Mouse (Mus musculus): ENCODE results near the gene Tspan10.

The Tspan10 gene

DNA sequence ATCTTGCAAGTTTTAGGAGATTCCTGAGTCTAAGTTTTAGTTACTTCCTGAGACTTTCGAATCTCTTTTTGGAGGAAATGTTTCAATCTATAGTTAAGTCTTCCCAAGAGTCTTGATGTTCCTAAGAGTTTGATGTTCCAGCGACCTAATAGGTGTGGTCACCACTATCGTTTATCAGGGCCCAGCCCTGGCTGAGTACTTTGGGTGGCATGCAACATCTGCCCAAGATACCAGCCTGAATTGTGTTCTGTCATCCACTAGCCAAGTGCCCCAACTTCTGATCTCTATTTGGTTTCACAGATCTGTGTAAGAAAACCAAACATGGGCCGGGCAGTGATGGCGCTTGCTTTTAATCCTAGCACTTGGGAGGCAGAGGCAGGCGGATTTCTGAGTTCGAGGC is 13.0 kb downstream of the Tspan10 start:
- DNase-seq (ENCODE audit: low spot score), result no peak

DNA sequence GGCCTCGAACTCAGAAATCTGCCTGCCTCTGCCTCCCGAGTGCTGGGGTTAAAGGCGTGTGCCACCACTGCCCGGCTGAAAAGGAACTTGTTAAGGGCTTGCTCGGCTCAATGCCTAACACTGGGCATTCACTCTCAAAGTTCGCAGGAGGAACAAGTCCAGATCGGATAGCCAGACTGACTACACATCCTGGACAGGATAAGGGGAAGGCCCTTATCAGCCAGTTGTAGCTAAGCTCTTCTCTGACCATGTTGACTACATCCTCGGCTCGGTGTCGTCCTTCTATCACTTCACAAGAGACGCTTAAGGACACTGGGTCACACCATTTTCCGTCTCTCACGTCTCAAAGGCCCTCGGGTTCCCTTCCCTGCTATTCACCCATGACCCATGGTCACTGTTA is 14.9 kb downstream of the Tspan10 start:
- no peak for DNase-seq (ENCODE audit: low spot score)

DNA sequence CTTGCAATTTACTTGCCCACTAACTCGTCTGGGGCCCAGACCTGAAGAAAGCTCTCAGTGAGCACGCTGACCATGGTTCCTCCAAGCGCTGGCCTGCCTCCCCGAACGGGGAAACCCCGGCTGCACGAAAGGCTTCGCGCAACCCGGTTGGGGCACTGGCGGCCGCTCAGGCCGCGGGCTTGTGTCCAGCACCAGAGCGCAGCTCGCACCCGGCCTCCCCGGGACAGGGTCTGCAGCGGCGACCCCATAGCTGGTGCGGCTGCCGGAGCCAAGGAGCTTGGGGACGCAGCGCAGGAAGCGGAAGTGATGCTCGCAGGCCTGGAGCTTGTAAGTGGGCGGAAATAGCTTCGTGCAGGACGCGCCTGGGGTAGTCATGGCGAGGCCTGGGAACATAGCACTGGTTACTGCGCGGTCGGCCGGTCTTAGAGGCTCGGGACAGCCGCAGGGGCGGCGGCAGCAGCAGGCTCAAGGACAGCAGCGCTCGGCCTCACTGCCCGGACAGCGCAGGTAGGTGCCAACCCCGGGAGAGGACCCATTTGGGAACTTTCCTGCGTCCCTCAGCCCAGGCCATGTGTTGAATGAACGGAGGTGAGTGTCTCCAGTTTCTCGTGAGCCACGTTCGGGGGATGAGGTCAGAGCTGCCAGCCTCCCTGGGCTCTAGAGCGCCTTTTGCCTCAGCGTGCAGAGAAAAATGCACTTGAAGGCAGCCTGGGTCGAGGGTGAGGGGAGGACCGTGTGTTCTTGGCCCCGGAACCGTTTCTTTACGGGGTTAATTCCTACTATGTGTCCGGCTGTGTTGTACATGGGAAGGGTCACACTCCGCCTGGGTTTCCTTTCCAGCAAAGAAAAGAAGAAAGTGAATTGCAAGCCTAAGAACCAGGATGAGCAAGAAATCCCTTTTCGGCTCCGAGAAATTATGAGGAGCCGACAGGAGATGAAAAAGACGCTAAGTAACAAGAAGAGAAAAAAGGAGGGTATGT is 15.6 kb downstream of the Tspan10 start, which contains the start of the genes Oxld1 and Ccdc137:
Oxld1 (minus strand) TSS at position 297 of the 980 bp plus-strand sequence.
Ccdc137 (plus strand) TSS at position 344 of the 980 bp plus-strand sequence.
- peak; percentile 76 for DNase-seq (ENCODE audit: low spot score)

DNA sequence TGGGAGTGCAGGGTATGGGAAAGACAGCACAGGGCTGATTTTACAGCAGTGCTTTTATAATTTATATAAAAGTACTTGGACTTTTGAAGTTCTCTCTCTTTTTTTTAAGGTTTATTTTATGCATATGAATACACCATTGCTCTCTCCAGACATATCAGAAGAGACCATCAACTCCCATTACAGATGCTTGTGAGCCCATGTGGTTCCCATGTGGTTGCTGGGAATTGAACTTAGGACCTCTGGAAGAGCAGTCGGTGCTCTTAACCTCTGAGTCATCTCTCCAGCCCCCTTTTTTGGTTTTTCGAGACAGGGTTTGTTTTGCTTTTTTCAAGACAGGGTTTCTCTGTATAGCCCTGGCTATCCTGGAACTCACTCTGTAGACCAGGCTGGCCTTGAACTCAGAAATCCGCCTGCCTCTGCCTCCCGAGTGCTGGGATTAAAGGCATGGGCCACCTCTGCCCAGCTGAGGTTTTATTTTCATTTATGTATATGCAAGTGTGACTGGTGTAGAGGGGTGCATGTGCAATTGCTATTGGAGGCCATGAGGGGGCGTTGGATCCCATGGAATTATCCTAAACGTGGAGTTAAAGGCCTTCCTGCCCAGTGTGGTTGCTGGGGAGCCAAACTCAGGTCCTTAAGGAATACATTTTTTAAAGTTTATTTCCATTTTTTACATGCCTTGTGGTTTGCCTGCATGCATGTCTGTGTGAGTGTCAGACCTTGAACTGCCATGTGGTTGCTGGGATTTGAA is 16.6 kb downstream of the Tspan10 start:
- DNase-seq (ENCODE audit: low spot score), result no peak

DNA sequence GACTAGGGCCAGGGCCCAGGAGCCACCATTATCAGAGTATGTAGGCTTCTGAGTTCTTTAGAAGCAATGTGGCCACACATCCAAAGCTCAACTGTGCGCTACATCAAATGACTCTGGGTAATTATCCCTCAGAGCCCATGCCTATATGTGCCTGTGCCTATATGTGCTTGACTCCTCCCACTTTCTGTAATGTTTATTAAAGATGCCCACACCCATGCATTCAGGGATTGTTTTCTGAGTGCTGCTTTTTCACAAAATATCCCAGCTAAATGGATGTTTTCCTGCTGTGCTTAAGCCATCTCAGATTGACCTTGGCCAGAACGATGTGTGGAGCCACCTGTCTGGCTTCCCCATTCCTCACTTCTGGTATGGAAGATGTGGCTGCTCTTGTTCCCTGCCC is 21.1 kb downstream of the Tspan10 start:
- no peak for DNase-seq (ENCODE audit: low spot score)

DNA sequence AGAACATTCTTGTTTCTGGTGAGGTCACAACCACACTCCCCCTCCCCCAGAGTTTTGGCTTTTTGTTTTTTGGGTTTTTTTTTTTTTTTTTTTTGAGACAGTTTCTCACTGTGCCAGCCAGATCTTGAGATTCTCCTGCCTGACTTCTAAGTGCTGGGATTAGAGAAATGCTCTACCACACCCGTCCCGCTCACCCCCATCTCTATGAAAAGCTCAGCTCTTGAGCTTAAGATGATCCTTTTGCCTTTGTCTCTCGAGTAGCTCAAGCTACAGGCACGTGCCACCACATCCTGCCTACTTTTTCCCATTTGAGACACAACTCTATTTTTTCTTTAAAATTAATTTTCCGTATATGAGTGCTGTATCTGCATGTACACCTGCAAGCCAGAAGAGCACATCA is 21.9 kb downstream of the Tspan10 start:
- DNase-seq (ENCODE audit: low spot score), result no peak

DNA sequence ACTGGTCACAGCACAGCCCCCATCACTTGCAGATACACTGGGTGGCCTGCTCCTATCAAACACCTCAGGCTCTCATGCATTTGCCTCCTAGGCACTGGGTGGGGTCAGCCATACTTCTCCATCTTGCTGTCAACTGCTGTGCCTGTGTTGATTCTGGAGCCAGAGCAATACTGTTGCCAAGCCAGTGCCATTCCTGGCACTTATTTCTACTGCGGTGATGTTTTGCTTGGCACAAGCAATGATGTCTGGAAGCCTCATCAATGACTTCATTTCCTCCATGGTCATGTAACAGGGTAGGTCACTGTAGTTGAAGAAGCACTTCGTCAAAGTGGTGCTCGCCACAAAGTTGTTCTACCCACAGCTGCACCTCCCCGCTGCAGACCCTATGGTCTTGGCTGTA is 23.1 kb downstream of the Tspan10 start:
- DNase-seq (ENCODE audit: low spot score), result no peak

DNA sequence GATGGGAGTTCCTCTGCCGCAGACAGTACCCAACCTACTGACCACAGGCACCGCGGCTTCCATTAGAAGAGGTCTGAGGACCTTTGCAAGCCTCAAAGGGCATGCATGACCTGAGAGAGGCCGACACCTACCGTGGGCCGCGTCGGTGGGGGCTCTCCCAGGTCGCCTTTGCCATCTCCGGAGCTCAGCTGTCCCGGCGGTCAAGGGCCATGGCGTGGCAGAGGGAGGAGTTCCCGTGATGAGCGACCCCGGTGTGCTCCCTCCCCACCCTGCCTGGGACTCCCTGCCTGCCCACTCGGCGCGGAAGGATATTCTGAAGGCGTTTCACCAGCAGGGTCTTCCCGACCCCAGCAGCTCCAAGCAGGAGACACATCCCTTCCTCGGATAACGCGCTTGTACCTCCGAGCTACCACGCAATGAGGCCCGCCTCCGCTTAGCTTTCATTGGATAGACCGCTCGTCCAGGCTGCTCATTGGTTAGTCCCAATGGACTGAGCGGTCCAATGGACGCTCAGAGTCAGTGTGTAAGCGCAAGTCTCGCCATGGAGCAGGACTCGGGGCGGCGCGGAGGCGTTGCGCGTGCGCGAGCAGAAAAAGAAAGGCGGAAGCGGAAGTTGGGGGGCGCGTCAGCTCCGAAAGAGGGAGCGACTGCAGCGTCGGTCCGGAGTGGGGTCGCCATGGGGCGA is 24.7 kb downstream of the Tspan10 start, which contains the start of gene Arl16:
Arl16 (minus strand) TSS at position 557 of the 685 bp plus-strand sequence.
- DNase-seq (ENCODE audit: low spot score), result peak; percentile 93

DNA sequence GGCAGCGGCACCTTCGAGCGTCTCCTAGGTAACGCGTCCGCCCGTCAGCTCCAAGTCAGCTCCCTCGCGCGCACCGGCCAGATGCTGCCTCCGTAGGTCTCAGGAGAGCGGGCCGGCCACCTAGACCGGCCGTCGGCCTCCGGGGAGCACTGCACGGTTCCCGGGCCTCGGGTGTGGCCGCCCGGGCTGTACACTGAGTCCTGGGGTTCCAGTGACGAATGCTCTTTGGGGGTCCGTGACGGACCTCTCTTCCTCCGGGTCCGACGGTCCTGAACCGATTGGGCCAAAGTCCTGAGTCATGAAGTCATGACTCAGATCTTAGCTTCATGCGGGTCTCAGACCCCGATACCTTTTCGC is 25.3 kb downstream of the Tspan10 start:
- no peak for DNase-seq (ENCODE audit: low spot score)

DNA sequence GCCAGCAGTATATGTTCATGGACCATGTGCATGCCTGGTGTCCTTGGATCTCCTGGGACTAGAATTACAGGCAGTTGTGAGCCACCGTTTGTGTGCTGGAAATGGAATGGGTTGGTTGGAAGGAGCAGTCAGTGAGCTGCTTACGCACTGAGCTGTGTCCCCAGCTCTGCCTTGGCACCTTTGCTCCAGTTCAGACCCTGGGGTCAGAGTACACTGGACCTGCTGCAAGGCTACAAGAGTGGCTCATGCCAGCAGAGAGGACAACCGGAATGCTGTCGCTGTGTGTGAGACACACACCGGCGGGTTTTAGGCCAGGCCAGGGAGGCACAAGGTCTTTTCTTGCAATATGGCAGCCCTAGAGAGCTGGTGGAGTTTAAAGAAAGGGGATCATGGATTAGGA is 29.6 kb downstream of the Tspan10 start:
- no peak for DNase-seq (ENCODE audit: low spot score)

DNA sequence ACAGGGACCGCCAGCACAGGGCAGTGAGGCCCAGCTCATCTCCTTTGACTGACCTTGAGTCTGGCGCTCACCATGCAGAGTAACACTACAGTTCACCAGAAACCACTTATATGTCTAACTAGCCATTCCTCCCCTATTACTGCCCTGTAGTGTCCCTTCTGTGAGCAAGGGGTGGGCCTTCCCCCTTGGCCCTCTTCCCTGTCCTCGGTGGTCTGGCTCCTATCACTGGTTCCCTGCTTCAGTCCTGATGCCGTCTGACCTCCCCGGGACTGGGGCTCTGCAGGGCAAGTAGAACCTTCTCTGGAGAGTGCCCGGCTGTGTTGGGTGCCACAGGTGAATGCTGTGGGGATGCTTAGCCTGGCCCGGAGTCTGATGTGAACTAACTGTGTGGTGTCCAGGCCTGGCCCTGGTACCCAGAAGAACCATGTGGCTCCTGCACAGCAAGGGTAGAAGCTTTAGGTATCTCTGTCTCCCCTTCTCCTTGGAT is 41.0 kb downstream of the Tspan10 start:
- no peak for DNase-seq (ENCODE audit: low spot score)

DNA sequence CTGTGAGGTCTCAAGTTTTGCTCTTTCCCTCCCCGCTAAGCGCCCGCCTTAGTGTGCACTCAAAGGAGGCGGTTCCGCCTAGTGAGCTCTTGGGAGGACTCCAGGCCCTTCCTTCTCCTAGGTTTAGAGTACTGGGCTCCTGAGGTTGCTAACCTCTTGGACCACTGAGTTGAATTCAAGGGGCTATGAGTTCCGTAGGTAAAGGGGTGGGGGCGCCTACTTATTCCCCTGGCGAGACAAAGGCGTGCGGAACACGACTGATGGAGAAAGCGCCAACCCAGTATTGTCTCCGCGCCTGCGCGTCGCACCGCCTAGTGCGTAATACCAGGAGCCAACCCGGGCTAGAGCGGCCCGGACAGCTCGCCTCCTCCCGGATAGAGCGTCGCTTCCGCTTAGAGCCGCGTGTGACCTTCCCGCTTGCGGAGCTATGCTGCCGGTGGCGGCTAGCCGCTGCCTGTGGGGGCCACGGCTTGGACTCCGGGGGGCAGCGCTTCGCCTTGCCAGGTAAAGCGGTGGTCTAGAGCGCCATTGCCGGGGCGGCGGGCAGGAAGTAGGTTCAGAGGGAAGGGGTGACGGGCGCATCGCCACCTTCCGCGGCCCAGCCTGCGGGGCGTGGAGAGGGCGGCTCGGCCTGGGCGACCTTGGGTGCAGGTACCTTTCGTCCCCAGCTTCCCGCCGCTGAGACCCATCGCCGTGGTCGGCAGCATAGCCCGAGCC is 42.0 kb downstream of the Tspan10 start, which contains the start of gene Mrpl12:
Mrpl12 (plus strand) TSS at position 349 of the 717 bp plus-strand sequence.
- DNase-seq (ENCODE audit: low spot score), result peak; percentile 88

DNA sequence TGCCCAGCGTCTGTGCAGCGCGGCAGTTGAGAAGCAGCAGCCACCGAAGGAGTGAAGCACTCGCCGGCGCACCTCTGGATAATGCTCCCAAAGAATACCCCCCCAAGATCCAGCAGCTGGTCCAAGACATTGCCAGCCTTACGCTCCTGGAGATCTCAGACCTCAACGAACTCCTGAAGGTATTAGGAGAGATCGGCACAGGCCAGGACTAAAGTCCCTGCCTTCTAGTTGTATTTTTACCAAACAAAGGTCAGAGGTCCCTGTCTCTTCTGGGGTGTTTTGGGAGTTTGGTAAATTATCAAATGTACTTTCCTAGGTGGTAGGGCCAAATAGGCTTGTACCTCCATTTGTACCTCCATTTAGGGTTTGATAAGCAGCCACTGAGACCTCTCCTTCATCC is 42.8 kb downstream of the Tspan10 start:
- DNase-seq (ENCODE audit: low spot score), result no peak

DNA sequence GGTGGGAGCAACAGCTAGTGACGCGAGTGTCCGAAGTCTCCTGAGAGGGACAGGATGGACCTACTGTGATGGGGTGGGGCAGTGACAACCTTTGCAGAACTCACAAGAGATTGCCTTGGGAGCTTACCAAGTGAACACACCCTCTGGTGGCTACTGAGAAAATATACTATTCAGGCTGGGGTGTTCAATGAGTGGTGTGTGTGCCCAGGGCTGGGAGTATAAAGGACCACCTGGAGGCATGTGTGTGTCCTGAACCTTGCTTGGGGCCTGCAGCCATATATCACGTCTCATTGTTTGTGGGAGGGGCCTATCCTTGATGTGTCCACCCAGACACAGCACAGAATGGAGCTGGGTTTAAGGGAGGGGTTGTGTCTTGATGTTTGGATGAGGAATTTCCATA is 46.1 kb downstream of the Tspan10 start:
- no peak for DNase-seq (ENCODE audit: low spot score)

DNA sequence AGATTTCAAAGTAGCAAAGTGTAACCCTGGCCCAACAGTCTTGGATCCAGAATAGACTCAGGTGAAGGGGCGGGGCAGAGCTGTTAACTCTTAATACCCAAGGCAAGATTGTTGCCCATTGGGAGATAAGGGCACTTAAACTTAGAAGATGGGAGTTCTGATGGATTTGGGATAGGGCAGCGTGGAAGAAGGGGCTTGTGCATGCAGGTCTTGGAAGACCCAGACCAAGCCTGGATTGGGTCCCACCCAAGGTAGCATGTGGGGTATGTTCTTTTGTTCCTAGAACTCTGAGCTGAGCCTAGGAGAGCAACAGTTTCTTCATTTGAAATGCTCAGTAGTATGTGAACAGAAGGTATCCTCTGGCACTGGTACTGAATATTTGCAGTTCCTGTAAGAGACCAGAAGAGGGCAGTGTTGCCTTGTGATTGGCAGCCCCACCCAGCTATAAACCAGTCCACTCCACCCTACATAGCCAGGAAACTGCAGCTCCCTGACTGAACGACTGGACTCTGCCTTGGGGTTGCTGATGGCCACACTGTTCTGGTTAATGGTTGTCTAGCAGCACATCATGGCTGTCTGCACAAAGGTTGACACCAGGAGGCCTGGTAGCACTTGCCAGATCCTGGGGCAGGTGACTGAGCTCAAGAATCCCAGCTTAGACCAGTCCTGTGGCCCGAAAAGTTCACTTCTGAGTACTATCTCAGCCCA is 46.8 kb downstream of the Tspan10 start:
- peak; percentile 51 for DNase-seq (ENCODE audit: low spot score)

DNA sequence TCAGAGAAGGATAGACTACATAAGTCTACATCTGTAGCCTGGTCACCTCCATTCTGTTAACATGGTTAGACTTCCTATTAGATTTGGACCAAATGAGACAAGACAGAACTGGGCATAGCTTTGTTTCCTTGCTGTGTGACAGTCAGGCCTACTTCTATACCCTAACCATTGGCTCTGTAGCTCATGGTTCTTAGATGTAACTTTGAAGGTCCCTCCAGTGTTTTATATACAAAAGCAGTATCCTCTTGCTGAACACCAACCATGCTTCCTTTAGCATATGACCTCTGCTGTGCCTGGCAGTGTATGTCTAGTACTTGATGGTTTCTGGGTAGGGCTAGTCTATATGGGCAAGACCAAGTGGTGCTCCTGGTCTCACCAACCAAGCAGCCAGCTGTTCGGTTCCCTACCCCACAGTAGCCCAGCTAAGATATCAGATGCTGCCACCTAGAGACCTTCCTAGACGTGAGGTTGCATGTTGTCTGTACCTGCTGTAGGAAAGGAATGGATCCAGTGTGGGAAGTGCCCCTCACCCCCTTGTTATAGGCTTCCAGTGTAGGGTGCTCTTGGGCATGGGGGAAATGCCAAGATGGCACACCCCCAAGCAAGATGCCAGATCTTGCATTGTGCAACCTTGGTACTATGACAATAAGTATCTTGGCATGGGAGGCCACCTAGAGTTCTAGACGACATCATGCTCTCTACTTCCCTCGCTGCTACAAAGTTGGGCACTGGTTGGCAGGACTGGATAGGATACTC is 48.0 kb downstream of the Tspan10 start:
- DNase-seq (ENCODE audit: low spot score), result no peak

DNA sequence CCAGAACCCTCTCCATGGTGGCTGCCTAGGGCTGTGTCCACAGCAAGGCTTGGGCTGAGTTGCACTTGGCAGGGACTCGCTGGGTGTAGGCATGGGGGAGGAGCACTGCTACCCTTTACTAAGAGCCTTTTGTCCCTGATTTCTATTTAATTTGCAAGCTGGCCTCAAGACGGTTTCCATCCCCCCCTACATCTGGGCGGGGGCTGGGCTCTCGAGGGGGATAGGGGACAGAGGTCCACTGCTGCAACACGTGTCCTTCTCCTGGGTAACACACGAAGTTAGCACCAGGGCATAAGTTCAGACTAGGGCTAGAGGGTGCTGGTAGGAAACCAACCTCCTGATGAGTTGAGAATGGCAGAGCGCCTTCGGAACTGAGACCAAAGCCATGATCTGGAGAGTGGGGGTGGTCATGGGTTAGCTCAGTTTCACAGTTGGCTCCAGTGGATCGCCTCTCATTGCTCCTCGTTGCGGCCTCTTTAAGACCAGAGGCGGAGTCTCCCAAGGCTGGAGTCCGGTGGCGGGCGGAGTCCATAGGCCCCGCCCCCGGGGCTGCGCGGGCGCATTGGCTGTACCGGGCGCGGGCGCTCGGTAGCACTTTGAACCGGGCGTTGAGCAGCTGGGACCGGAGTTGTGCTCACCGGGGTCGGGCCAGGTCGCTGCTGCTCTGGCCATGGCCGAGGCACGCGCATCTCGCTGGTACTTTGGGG is 49.0 kb downstream of the Tspan10 start, which contains the start of gene Slc25a10:
Slc25a10 (plus strand) TSS at position 524 of the 707 bp plus-strand sequence.
- peak; percentile 91 for DNase-seq (ENCODE audit: low spot score)

DNA sequence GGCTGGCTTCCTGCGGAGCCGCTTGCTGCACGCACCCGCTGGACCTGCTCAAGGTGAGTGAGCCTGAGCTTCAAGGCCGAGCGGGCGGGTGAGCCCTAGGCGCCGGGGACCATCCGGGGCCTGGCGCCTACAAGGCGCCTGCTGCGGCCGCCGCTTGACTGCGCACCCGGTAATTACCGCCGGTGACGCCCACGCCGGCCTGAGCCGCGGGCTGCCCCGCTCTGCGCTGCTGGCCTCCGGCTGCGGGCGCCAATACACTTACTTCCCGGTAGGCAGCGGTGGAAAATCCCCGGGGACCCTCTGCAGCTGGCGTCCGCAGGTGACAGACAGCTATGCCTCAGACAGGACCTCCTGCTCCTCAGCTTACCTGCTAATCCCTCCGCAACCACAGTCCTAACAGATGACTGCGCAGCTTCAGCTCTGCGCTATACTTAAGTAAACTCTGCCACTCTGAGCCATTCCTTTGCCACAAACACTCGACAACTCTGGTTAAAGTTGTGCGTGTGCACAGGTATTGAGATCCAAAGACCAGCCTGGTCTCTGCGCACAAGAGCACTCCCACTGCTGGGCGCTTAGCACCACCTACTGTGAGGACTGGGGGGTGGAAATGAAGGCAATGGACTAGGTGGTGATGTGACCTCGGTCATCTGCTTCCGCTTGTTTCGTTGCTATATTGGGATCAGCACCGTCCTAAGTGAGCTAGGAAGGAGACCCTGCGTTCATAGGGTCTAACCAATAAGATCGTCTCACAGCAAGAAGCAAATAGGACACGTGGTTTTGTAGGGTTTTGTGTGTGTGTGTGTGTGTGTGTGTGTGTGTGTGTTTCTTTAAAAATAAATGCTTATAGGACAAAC is 49.8 kb downstream of the Tspan10 start:
- peak; percentile 41 for DNase-seq (ENCODE audit: low spot score)
